Mouse (Mus musculus) E14TG2a.4 (cell line): ENCODE data around the gene Tmem235.

Experiments
- CTCF ChIP-seq: conservative IDR thresholded peaks from 2 replicates; pipeline ENCODE4 v1.5.1; 2014; ENCODE audit warnings: low read length
- NANOG ChIP-seq: IDR thresholded peaks from 2 replicates; pipeline ENCODE4 v1.6.1; 2014; ENCODE audit warnings: borderline replicate concordance, low read length, mixed read lengths
- POU5F1 ChIP-seq: IDR thresholded peaks from 2 replicates; pipeline ENCODE4 v1.6.1; 2014; ENCODE audit warnings: low read length, borderline replicate concordance

DNA sequence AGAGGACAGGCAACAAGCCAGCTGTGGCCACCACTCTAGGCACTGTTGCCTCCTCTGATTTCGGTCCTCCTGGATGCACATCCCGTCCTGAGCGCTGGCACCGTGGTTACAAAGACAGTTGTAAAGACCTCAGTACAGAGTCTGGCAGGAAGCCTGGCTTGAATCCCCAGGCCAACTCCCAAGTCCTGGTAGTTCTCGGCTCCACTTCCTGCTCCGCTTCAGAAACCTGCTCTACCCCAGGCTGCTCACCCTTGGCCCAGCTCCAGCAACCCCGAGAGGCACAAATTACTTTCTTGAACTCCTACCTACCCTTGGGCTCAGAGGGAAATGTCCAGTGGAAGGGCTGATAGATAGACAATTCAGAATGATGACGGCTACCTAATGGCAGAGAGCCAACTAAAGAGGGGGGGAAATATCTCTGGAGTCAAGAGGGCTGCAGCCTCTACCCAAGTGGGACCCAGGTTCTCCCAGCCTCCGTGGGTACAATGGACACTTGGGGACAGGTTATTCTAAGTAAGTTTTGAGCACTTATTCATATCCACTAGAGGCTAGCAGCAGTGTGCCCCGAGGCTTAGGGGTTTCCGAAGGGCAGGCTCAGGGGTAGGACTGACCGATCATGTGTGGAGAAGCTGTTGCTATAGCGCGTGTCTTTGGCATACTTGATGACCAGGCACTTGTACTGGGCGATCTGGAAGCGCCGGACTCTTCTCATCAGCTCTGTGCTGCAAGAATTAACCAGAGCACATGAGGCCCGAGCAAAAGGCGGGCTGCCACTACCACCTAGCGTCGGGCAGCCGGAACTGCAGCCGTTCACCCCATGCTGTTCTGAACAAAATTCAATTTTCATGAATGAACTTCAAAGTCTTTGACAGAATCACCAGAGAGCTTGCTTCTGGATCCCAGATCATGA is 36.2 kb upstream of the Tmem235 start:
- peak; percentile 80 for TF ChIP-seq CTCF
- no peak for TF ChIP-seq POU5F1
- no peak for TF ChIP-seq NANOG
